Mouse (Mus musculus) left cerebral cortex, adult 6 months (tissue): ENCODE measurements around the gene Gm12790. TPM values are rescaled to one million over a fixed set of nuclear protein-coding genes. Genes with fewer than 3 reads are reported as not detected.

Source experiments
- long read RNA-seq, 2 experiments: library from polyadenylated mRNA; unstranded; transcript quantifications; one replicate each; pipeline ENCODE4 v2.0.0; 2019 to 2020
- polyA plus RNA-seq: library from polyadenylated mRNA; unstranded; fragments of <200 nt; fragmentation: Nextera tagmentation; gene quantifications from 2 replicates; pipeline ENCODE4 v1.2.3, GENCODE M21; 2021

The Gm12790 gene
- polyA plus RNA-seq: not detected in 2 replicates
- long read RNA-seq, experiment 1: 0 reads
- long read RNA-seq, experiment 2: 0 reads

DNA sequence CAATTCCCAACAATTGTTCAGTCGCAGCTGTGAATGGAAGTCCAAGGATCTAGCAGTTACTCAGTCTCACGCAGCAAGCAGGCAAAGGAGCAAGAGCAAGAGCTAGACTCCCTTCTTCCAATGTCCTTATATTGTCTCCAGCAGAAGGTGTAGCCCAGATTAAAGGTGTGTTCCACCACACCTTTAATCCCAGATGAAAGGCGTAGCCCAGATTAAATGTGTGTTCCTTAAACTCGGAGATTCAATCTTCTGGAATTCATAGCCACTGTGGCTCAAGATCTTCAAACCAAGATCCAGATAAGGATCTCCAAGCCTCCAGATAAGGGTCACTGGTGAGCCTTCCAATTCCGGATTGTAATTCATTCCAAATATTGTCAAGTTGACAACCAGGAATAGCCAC lies at the start of gene Gm12790:
Gene Gm12790 (minus strand): TSS at position 101 of the 400 bp plus-strand sequence.

DNA sequence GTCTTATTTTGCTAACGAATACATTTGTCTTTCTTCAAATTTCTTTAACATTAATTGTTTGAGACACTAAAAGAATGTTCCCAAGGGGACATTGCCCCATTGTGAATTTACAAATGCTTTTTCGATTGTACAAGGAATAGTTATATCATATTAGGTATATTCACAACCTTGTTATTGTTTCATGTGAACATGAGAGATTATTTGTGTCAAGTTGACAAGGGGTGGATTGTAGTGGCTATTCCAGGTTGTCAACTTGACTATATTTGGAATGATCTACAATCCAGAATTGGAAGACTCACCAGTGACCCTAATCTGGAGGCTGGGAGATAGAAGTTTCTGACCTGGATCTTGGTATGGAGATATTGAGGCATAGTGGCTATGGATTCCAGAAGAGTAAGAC lies 5.5 kb upstream of the Gm12790 start, which contains the start of gene Gm12789:
Gene Gm12789 (plus strand): TSS at position 301 of the 400 bp plus-strand sequence.

DNA sequence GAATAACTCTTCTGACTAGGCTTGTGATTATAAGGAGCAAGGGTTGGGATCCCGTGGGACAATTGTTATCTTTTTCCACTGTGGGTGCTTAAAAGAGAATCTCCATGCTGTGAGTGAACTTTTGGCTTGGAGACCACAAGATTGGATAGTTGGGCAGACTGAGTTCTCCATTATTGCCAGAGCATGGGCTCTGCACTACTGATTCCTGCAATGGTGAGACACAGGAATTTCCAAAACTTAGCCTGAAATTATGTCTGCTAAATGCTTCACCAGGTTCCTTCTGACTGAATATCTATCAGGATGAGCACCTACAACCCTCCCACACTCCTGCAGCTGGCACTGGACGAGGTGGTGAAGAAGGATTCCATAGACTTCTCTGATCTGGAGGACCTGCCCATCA lies 40.7 kb downstream of the Gm12790 start, which contains the start of gene Gm12794:
Gene Gm12794 (plus strand): TSS at position 301 of the 400 bp plus-strand sequence.

Other genes starting within 250 kb of the Gm12790 start
- not detected in 2 replicates for gene B020004J07Rik, start 137.0 kb downstream of the Gm12790 start, polyA plus RNA-seq
- gene C130073F10Rik, start 87.3 kb downstream of the Gm12790 start, polyA plus RNA-seq: not detected in 2 replicates
- not detected in 2 replicates for gene Gm12800, start 71.9 kb downstream of the Gm12790 start, polyA plus RNA-seq
- gene Gm12794, start 40.6 kb downstream of the Gm12790 start, polyA plus RNA-seq: not detected in 2 replicates
- not detected in 2 replicates for gene Gm12789, start 5.6 kb upstream of the Gm12790 start, polyA plus RNA-seq
- gene Pde4b, start 106.5 kb upstream of the Gm12790 start, polyA plus RNA-seq: 48.2 and 68.6 TPM in 2 replicates